Mouse (Mus musculus) layer of hippocampus, adult 2 months (tissue): ENCODE measurements around the gene Pkp4. TPM values are rescaled to one million over a fixed set of nuclear protein-coding genes. Genes with fewer than 3 reads are reported as not detected.
A peak's percentile ranks its signal among the peaks of the same experiment; 100 is the strongest.

Experiments
- DNase-seq, 2 experiments: peaks; one replicate each; pipeline ENCODE4 v3.0.0; 2022; ENCODE audit warnings: low spot score in 2 of 2
- H3K27ac ChIP-seq: fragments of 200-600 bp; 2 replicates; pipeline ENCODE4 v1.8.1; 2022
- H3K4me3 ChIP-seq: fragments of 200-600 bp; 2 replicates; pipeline ENCODE4 v1.8.1; 2022; ENCODE audit warnings: mild to moderate bottlenecking
- CTCF ChIP-seq: fragments of 200-600 bp; conservative IDR thresholded peaks from 2 replicates; pipeline ENCODE4 v1.8.1; 2022; ENCODE audit warnings: antibody characterized with exemption, mild to moderate bottlenecking, moderate library complexity
- long read RNA-seq, 2 experiments: library from polyadenylated mRNA; stranded (forward); transcript quantifications; one replicate each; pipeline ENCODE4 v2.0.0; 2021; ENCODE audit warnings: borderline mapping rate in 2 of 2
- total RNA-seq, 2 experiments: library from RNA; stranded (reverse); gene quantifications; 2 replicates each; pipeline ENCODE4 v1.2.3; 2021

Pkp4 gene
- total RNA-seq: 100 to 1,000 TPM; 300 to 306 TPM
- long read RNA-seq, experiment 1, full-length matches to known transcripts: 1 of 70 reads
- long read RNA-seq, experiment 1, partial matches to known transcripts: 50 of 70 reads
- long read RNA-seq, experiment 1, other reads (novel, unspliced or antisense): 19 of 70 reads
- long read RNA-seq, experiment 2, partial matches to known transcripts: 67 of 98 reads
- long read RNA-seq, experiment 2, other reads (novel, unspliced or antisense): 31 of 98 reads

DNA sequence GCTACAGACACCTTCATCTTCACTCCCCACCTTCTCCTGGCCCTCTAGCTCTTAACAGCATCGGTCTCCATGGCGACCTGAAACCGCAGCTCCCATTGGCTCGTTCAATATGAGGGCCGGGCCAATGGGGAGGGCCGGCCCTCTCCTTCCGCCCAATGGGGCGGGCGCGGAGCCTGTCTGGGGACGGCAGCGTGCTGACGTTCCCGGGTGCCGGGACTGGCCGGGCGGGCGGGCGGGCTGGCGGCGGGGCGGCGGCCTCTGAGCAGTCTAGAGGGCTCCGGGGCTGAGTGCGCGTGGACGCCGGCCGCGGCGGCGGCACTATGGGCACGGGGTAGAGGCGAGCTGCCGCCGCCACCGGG, at the start of gene Pkp4, which contains the start of gene Ccdc148:
Gene Pkp4 (plus strand): TSS at position 246 of the 359 bp plus-strand sequence.
Gene Ccdc148 (minus strand): TSS at position 79 of the 359 bp plus-strand sequence.
- no peak for TF ChIP-seq CTCF
- peak within 1 kb of the TSS; percentile 96 for H3K4me3 ChIP-seq
- H3K27ac ChIP-seq: peak within 1 kb of the TSS; percentile 97
- DNase-seq: peak; percentile 90 to 96

DNA sequence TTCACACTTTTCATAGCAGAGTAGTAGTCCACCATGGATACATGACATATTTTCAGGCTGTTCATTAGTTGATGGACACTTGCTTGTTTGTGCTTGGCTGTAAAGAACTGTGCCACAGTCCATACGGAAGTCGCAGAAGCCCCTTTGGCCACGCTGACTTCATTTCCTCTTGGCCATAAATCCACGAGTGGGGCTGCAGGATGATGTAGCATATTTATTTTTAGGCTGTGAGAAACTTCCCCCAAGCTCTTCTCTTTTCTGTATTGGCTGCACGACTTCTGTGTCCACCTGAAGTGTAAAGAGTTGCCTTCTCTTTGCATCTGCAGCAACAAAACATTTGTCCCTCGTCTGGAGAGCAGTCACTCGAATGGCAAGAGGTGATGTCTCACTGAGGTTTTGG, 31.6 kb upstream of the Pkp4 start:
- no peak for TF ChIP-seq CTCF
- Histone ChIP-seq H3K4me3 (no peak overlapping the region), H3K27ac (no peak overlapping the region)
- no peak for DNase-seq

DNA sequence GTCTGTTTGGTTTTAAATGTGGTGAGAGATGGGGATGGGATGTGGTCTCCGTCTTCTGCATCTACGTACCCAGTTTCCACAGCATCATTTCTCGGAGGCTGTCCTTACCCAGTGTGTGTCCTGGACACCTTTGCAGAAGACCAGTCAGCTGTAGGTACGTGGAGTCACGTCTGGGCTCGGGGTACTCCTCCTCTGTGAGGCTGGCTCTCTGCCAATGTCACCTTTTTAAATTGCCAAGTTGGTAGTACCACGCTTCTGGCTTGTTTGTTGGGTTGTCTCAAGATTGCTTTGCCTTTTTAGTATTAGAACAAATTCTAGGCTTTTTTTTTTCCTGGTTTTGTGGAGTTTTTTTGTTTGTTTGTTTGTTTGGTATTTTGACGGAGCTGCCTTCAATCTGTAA, 30.8 kb upstream of the Pkp4 start:
- Histone ChIP-seq H3K27ac (no peak overlapping the region), H3K4me3 (no peak overlapping the region)
- no peak for TF ChIP-seq CTCF
- DNase-seq: no peak

DNA sequence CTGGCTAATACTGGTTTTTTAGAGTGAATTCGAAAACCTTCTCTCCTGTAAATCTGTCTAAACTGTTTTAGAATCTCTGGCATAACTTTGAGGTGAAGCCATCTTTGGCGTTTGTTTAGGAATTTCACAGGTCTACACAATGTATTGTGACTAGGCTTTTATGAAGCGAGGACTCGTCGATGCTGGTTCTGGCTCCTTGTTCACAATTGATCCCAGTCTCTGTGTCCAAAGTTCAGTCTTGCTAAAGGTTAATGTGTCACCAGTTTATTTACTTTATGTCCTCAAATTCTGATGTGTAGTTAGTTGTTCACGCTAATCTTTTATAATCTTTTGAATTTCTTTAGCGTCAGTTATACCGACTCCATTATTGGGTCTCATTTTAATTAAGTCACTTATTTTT, 29.6 kb upstream of the Pkp4 start:
- no peak for TF ChIP-seq CTCF
- no peak for DNase-seq
- H3K27ac ChIP-seq: no peak overlapping the region
- no peak overlapping the region for H3K4me3 ChIP-seq

DNA sequence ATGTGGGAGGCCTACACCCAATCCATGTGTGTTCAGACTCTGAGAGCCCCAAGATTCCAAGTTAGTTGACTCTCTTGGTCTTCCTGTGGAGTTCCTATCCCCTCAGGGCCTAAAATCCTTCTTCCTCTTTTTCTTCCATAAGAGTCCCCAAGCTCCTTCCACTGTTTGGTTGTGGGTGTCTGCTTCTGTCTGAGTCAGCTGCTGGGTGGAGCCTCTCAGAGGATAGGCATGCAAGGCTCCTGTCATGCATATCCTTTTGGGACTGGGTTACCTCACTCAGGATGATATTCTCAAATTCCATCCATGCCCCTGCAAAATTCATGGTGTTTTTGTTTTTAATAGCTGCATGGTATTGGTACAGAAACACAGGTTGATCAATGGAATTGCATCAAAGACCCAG, 5.2 kb upstream of the Pkp4 start:
- no peak for TF ChIP-seq CTCF
- DNase-seq: no peak
- Histone ChIP-seq H3K4me3 (no peak overlapping the region), H3K27ac (no peak overlapping the region)

DNA sequence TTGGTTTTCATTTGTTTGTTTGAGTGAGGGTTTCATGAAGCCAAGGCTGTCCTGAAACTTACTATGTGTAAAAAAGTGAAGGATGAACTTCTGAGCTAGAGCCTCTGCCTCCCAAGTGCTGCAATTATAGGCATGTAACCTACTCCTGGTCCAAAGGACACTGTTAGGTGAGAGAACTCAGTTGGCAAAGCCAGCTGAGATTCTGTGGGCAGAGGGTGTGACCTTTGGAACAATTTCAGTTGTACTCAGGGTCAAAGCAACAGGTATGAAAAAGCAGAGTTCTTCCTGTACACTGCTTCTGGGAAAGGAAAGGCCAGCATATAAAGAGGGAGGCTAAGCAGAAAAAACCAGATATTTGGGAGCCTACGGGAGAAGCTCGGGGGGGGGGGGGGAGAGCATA, 2.5 kb upstream of the Pkp4 start:
- no peak for TF ChIP-seq CTCF
- no peak overlapping the region for H3K4me3 ChIP-seq
- no peak overlapping the region for H3K27ac ChIP-seq
- no peak for DNase-seq

DNA sequence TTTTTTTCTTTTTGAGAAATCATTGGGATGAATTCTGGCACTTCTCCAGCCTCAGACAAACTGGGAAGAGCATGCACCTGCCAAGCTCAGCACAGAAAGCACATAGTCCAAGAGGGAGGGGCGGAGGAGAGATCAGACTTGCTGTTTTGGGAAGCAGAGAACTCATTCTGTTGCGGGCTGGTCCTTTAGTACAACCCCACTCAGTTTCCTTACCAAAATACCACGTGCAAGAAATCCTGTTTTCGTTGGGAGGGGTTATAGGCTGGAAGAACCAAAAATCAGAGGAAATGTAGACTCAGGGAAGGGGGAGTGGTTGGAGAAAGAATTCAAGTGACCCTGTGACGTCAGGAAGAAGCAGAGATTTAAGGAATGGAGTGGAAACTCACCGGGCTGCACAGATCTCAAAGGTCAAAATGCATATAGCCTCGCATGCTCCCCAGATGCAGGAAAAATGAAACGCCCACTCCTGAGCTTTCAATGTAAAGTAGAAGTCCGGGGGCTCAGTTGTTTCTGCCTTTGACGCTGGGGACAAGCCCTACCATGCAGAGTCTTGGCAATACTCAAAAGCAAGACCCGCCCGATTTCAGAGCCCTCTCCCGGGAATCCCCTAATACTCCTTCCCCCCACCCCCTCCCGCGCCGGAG, 567 bp upstream of the Pkp4 start:
- peak; percentile 25 to 32 for DNase-seq
- no peak for TF ChIP-seq CTCF
- H3K27ac ChIP-seq: peak overlapping the region; percentile 97
- peak overlapping the region; percentile 96 for H3K4me3 ChIP-seq

DNA sequence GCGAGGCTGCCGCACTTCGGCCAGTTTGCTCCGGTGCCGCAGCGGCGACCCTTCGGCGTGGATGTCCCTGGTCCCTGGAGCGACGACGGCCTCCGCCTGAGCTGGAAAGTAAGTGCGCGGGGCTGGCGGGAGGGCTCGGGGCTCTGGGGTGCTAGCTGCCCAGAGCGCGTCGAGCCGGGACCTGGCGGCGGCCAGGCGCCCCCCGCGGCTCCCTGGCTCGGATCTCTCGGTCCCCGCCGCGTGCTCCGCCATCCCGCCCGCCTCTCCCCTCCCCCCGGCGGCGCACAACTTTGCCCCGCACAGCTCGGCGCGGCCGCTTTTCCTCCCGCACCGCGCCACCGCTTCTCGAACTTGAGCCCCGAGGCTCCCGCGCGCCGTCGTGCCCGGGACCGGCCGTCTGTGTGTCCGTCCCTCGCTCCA, 381 bp downstream of the Pkp4 start:
- H3K4me3 ChIP-seq: peak overlapping the region; percentile 96
- peak overlapping the region; percentile 97 for H3K27ac ChIP-seq
- no peak for TF ChIP-seq CTCF
- DNase-seq: peak in 1 of 2 experiments; percentile 23

DNA sequence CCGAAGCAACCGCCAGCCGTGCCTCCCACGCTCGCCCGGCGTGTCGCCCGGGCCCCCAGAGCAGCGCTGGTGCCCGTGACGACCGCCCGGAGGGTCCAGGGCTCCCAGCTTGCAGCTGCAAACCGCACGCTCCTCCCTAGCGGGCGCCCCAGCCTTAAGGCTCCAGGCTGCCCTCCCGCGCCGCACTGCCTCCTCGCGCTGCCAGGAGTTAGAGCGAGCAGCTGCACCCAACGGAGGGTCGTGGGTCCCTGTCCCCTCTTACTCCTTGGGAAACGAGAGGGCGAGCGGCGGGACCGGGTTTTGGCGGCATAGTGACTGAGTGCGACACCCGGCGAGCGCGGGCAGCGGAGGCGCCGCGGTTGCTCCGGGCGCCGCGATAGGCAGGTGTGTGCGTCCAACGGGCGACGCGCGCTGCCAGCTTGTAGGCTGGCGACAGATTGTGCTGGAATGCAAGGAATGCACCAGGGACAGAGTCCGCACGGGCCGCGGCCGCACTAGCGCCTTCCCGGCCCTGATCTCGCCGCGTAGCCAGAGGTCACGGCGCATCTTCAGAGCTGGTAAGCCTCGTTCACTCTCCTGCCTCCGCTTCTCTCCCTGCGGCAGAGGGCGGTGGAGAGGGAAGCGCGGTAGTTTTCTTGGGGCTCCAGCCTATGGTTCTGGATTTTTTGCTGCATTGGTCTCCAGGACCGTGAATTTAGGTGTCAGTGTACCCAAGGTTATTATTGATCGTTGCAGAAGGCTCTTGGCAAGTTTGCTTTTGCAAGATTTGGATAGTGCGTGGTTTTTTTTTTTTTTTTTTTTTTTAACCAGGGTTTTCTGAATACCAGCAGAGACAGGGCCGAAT, 1.0 kb downstream of the Pkp4 start:
- peak overlapping the region; percentile 97 for H3K27ac ChIP-seq
- peak; percentile 63 for TF ChIP-seq CTCF
- peak overlapping the region; percentile 96 for H3K4me3 ChIP-seq
- DNase-seq: peak; percentile 66 to 70

DNA sequence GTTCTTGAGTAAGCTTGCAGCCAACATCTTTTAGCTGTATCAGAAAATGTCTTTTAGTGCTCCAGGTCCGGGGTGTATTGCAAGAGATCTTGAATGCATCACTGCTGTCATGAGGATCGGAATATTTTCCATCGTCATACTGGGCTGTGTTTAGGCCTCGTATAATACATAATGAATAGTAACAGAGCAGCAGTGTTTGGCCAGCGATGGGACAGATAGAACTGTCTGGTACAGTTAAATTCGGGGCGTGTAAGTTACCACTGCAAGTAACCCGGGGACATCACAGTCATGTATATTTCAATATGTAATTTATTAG, 1.6 kb downstream of the Pkp4 start:
- Histone ChIP-seq H3K27ac (peak overlapping the region; percentile 97), H3K4me3 (peak overlapping the region; percentile 96)
- DNase-seq: no peak
- no peak for TF ChIP-seq CTCF

DNA sequence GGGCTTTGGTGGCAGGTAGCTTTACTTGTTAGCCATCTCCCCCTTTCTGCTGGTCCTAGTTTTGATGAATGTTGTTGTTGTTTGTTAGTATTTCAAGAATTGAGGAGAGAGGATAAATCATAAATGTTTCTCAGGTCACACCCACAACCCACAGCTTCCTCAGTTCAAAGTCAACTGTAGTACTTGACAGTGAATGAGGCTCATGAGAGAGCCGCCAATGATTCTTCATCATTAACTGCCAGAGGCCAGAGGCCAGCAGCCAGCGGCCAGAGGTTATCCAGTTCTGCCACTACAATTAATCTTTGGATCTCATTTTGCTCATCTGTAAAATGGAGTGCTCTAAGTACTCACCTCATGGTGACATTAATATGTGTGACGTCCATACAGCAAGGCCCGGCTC, 6.3 kb downstream of the Pkp4 start:
- no peak for TF ChIP-seq CTCF
- no peak overlapping the region for H3K27ac ChIP-seq
- no peak overlapping the region for H3K4me3 ChIP-seq
- DNase-seq: no peak

DNA sequence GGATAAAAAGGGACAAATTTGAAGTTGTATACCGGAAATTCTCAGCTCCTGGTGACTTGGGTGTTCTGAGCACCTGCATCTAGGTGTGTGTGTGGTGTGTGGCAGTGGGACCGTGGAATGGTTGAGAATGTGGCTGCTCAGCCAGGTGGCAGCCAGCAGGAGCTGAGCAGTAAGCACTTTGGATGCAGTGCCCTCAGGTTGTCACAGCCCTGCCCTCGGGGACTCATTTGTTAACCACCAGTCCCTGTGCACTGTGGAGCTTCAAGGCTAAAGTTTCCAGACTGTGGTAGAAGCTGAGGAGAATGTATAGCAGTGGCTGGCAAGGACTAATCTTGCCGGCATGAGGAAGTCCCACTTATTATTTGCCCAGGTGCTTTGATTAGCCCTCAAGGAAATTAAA, 7.2 kb downstream of the Pkp4 start:
- Histone ChIP-seq H3K4me3 (no peak overlapping the region), H3K27ac (no peak overlapping the region)
- DNase-seq: no peak
- no peak for TF ChIP-seq CTCF

DNA sequence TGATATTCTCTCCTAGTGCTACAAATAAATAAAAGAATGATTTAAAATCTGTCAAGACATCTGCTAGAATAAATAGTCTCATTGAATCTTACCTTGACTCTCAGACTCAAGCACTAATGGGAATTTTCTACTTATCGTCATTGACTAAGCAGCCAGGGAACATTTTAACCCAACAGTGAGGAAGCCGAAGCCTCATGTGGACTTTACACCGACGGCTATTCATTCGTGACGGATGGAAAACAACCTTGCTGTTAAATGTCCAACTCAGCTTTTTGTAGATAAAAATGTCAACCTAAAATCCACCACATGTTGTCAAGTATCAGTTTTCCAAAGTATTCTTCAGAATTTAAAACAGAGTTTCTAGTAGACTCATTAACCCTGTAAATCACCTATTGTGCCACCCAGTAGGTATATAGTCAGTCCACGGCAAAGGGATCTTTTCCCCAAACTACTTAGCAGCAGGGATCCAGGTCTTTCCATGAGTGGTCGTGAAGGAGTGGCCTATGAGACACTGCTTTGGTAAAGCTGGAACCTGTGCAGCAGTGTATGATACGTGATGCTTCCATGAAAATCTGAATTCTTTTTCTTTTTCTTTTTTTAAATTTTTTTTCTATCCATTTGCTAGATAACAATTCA, 9.0 kb downstream of the Pkp4 start:
- no peak for DNase-seq
- H3K27ac ChIP-seq: no peak overlapping the region
- no peak for TF ChIP-seq CTCF
- H3K4me3 ChIP-seq: no peak overlapping the region

DNA sequence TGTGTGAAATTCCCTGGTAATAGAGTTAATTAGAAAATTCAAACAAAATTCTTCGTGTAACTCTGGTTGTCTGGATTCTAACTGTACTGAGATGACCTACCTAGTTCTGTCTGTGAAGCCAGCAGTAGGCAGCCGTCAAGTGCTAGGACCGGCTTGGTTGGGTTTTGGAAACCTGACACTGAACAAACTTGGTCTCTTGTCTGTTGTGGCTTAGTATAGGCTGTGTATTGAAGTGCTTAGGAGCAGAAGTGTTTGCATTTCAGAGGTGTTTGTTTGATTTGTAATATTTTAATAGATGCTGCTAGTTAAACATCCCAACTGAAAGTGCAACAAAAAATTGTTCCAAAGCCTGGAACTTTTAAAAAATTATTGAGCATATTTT, 9.5 kb downstream of the Pkp4 start:
- Histone ChIP-seq H3K4me3 (no peak overlapping the region), H3K27ac (no peak overlapping the region)
- no peak for DNase-seq
- no peak for TF ChIP-seq CTCF
